Mouse (Mus musculus): ENCODE measurements around the gene Syt6.

DNA sequence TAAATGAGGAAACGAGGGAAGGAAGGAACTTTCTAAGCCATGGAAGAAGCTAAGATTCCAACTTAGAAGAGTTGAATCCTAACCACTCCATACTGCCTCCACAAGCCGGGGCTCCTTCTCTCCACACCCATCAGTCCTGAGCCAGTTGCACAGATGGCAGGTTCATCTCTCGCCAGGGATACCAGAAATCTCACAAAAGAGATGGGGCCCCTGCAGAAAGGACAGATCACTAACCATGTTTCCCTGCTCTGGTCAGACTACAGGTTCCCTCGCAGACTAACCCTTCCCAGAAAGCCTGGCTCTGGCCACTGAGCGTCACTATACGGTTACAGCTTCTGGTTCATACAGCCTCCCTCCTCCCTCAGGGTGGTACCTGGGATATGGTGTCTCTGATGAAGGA lies 74.7 kb downstream of the Syt6 start:
- no peak for TF ChIP-seq POLR2A (IDR thresholded peaks at IDR 0.05; ENCODE audit: control insufficient read depth, extremely low read depth, insufficient read depth, low read length, poor library complexity)
- no peak for TF ChIP-seq CTCF (IDR thresholded peaks at IDR 0.05; ENCODE audit: borderline replicate concordance, control insufficient read depth, extremely low read depth, insufficient read depth, low read length, poor library complexity)
